Mouse (Mus musculus) forebrain, embryonic 10.5 days (tissue): Measurements from ENCODE around the gene Rrbp1. TPM values are rescaled to one million over a fixed set of nuclear protein-coding genes. Genes with fewer than 3 reads are reported as not detected.

Source experiments
- DNase-seq: peaks from one replicate; pipeline ENCODE4 v3.0.0-alpha.2; 2017; ENCODE audit warnings: low spot score; ENCODE audit errors: extremely low spot score
- H3K27ac ChIP-seq: fragments of 300-500 bp; sonication (generic); 2 replicates; pipeline ENCODE4 v1.5.1; 2016; ENCODE audit warnings: mild to moderate bottlenecking
- H3K27me3 ChIP-seq: fragments of 300-500 bp; sonication (generic); 2 replicates; pipeline ENCODE4 v1.6.1; 2016; ENCODE audit warnings: mild to moderate bottlenecking; ENCODE audit not compliant: poor library complexity, severe bottlenecking
- H3K36me3 ChIP-seq: fragments of 300-500 bp; sonication (generic); replicated peaks from 2 replicates; pipeline ENCODE4 v1.6.1; 2016; ENCODE audit warnings: mild to moderate bottlenecking, moderate library complexity
- H3K4me1 ChIP-seq: fragments of 300-500 bp; sonication (generic); 2 replicates; pipeline ENCODE4 v1.6.1; 2016
- H3K4me3 ChIP-seq: fragments of 300-500 bp; sonication (generic); 2 replicates; pipeline ENCODE4 v1.5.1; 2016; ENCODE audit warnings: mild to moderate bottlenecking, moderate library complexity
- H3K9me3 ChIP-seq: fragments of 300-500 bp; sonication (generic); 2 replicates; pipeline ENCODE4 v1.6.1; 2016; ENCODE audit warnings: mild to moderate bottlenecking, moderate library complexity
- WGBS: fragments of 180-500 bp; shearing (Covaris S2); methylation state at CpG from one replicate; pipeline ENCODE4 v1.1.7; 2016; 5-methylcytosine and 5-hydroxymethylcytosine counted together
- polyA plus RNA-seq: library from polyadenylated mRNA; unstranded; fragments of >200 nt; fragmentation: Nextera tagmentation; extraction: Ambion mirVana; gene quantifications from 2 replicates; pipeline ENCODE4 v1.2.1, GENCODE M21; 2016

The Rrbp1 gene
- 44.6 and 47.5 TPM in 2 replicates for polyA plus RNA-seq

DNA sequence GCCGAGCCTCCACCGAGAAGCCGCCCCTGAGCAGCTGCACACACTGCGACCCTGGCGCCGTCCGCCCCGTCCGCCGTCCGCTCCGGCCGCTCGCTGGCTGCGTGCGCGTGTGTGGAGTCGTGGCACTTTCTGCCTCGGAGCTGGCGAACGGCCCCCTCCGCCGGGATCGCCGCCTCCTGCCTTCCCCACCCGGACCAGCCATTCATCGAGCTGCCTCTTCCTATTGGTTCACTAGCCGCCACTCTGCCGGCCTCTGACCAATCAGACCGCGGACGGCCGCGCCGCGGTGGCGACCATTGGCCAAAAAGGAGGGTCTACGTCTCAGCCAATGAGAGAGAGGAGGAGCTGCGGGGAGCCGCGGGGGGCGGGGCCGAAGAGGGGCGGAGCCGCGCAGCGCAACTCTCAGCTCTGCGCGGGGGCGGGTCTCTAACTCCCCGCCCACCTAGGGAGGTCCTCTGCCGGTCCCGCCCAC lies at the start of gene Rrbp1:
Gene Rrbp1, minus strand, starts transcription at position 184 of the 472 bp plus-strand sequence.
- Histone ChIP-seq H3K9me3 (no peaks in the 10 kb centered on the region), H3K4me3 (peak within 1 kb of the TSS; percentile 85), H3K27me3 (no peaks in the 10 kb centered on the region), H3K27ac (peak within 1 kb of the TSS; percentile 92), H3K4me1 (peaks cover 14% of the 10 kb centered on the region), H3K36me3 (no peaks in the 10 kb centered on the region; the same call in 1 of the 2 replicates)
- under 1% methylated on average over 52 of the region's 53 CpGs for WGBS
- peak; percentile 98 for DNase-seq

DNA sequence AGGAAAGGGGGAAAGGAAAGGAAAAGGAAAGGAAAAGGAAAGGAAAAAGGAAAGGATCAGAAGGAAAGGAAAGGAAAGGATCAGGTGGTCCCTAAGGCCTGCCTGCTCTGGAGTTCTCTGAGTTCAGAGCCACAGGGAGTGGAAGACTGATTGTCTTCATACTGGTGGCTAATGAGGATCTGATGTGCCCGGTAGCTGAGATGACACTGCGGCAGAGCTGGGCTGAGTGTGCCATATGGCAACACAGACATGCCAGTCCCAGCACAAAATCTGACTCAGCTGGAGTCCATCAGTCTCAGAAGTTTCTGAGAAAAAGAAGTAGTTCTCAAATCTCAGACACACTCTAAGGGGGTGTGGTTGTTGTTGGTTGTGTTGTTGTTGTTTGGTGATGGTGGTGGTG lies 46.7 kb upstream of the Rrbp1 start:
- no peak overlapping the region for H3K27ac ChIP-seq
- no peaks in the 10 kb centered on the region for H3K9me3 ChIP-seq
- WGBS: 85% methylated on average over 2 of the region's 2 CpGs
- no peaks in the 10 kb centered on the region for H3K27me3 ChIP-seq
- DNase-seq: no peak
- H3K36me3 ChIP-seq: no peaks in the 10 kb centered on the region
- no peak overlapping the region for H3K4me3 ChIP-seq
- no peaks in the 10 kb centered on the region for H3K4me1 ChIP-seq

DNA sequence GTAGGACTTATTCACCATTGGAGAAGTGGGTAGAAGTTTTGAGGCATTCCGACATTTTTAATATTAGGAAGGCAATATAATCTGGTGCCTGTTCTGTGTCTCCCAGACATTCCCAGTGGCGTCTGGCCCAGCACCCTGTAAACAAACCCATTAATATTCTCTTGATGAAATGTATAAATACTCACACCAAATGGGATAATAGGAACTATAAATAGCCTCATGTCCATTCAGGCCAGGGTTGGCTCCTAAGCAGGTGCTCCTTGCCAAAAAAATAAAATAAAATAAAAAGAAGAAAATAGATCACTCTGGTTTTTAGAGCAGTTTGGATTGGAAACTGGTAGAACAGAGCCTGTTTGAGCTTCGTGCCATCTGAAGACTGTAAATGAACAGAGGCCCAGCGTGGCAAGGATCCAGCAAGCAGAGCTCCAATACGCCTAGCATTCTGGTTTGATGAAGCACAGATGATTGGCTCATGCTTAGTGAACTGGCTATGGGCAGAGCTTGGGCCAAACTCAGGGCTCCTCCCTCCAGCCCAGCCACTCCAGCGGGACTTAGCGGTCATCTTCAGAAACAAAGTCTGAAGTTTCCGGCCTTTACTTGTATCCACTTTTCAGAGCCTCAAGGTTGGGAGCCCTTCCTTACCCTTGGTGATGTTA lies 41.5 kb upstream of the Rrbp1 start:
- no peaks in the 10 kb centered on the region for H3K9me3 ChIP-seq
- no peak overlapping the region for H3K27ac ChIP-seq
- H3K4me3 ChIP-seq: no peak overlapping the region
- H3K27me3 ChIP-seq: no peaks in the 10 kb centered on the region
- DNase-seq: no peak
- no peaks in the 10 kb centered on the region for H3K4me1 ChIP-seq
- WGBS: 89% methylated on average over 8 of the region's 8 CpGs
- H3K36me3 ChIP-seq: no peaks in the 10 kb centered on the region

DNA sequence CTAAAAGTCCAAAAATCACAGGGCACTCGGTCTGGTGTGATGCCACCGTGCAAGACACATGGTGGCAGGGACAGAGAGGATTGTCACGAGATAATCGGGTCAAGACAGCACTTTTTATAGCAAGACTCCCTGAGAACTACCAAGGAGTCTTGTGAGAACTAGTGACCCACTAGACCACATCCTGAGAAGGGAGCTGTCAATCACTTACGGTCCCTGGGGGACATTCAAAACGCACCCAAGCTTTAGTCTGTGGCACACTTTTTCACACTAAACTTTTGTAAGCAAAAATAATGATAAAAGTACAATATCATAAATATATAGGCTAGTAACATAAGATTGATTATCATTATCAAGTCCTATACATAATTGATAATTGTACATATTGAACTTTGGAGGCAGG lies 39.8 kb upstream of the Rrbp1 start:
- DNase-seq: no peak
- Histone ChIP-seq H3K27ac (no peak overlapping the region), H3K4me1 (peaks cover 7% of the 10 kb centered on the region), H3K36me3 (no peaks in the 10 kb centered on the region), H3K4me3 (no peak overlapping the region), H3K9me3 (no peaks in the 10 kb centered on the region), H3K27me3 (no peaks in the 10 kb centered on the region)
- WGBS: 91% methylated on average over 6 of the region's 6 CpGs

DNA sequence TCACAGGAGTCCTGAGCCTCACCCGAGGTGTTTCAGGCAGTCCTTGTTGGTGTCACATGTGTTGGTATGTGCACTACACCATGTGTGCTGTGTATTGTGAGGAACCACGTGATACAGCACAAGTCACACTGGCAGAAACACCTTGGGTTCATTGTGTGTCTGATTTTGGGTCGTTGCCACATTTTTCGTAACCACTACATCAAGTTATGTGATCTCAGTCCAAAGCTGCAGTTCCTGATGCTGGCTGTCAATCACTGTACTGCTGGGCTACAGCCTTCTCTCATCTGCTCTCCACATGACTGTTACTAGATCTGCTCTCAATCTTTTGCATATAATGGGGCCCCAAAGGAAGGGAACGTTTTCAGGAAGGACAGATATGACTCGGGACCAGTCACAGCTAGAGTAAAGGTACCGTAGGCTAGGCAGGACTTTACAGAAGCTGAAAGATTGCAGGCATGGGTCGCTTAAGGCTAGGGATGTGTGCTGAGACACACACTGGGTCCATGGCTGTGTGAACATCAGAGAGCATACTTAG lies 39.1 kb upstream of the Rrbp1 start:
- no peaks in the 10 kb centered on the region for H3K36me3 ChIP-seq
- H3K27me3 ChIP-seq: no peaks in the 10 kb centered on the region
- H3K27ac ChIP-seq: no peak overlapping the region
- no peaks in the 10 kb centered on the region for H3K9me3 ChIP-seq
- DNase-seq: no peak
- 90% methylated on average over 8 of the region's 8 CpGs for WGBS
- no peak overlapping the region for H3K4me3 ChIP-seq
- peaks cover 7% of the 10 kb centered on the region for H3K4me1 ChIP-seq

DNA sequence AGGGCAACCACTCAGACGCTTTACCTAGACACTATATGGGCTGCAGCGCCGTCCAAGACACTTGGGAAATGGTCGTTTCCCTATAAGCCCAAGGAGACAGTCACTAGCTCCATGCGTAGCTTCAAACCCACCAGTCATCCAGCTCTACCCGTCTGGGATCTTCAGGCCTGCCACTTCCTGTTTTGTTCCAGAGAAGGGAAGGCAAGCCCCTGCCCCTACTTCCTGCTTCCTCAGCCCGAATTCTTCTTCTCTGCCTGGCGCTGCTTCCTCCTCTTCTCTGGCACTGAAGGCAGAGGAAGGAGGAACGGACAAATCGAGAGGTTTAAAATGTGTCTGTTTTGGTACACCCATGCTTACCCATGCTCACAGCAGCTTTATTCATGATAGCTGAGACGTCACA lies 35.9 kb upstream of the Rrbp1 start:
- WGBS: 77% methylated on average over 11 of the region's 11 CpGs
- Histone ChIP-seq H3K4me3 (no peak overlapping the region), H3K4me1 (peaks cover 7% of the 10 kb centered on the region), H3K27me3 (no peaks in the 10 kb centered on the region), H3K36me3 (no peaks in the 10 kb centered on the region), H3K27ac (peak overlapping the region; percentile 48; the same call in 1 of the 2 replicates), H3K9me3 (peaks cover 11% of the 10 kb centered on the region; the same call in 1 of the 2 replicates)
- no peak for DNase-seq

DNA sequence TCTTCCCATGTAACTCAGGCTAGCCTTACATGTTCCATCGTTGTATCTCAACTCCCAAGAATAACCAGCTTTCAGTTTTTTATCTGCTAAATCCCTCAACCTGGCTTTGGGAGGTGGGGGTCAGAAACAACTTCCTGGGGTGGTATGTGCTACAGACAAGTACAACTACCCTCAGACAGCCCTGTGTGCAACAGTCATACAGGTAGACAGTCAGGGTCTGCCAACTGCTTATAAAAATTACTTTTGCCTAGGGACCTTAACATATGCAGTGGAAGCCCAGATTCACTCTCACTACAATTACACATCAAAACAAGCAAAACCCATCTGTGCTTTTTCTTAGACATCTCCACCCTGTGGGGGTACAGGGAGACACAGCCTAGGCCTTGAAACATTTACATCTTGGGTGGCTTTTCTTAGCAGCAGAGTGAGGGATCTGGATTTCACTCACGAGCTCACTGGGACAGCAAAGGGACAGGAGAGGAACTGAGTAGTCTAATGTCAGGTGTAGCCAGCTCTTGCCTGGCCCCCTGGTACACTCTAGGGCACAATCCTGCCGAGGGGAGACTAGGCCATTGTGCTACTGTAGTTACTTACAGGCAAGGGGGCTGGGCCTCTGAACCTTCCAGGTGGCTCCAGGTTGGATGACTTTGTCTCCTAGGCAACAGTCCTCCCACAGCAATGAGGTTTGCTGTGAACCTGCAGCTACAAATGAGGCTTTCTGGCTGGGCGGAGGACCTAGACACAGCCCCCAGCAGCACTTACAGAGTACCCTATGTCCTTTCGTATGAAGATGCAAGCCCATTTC lies 34.9 kb upstream of the Rrbp1 start:
- H3K4me3 ChIP-seq: no peak overlapping the region
- no peak for DNase-seq
- H3K27ac ChIP-seq: peak overlapping the region; percentile 48; the same call in 1 of the 2 replicates
- H3K27me3 ChIP-seq: no peaks in the 10 kb centered on the region
- H3K4me1 ChIP-seq: peaks cover 7% of the 10 kb centered on the region
- WGBS: 69% methylated on average over 5 of the region's 5 CpGs
- H3K36me3 ChIP-seq: no peaks in the 10 kb centered on the region
- H3K9me3 ChIP-seq: peaks cover 11% of the 10 kb centered on the region; the same call in 1 of the 2 replicates

DNA sequence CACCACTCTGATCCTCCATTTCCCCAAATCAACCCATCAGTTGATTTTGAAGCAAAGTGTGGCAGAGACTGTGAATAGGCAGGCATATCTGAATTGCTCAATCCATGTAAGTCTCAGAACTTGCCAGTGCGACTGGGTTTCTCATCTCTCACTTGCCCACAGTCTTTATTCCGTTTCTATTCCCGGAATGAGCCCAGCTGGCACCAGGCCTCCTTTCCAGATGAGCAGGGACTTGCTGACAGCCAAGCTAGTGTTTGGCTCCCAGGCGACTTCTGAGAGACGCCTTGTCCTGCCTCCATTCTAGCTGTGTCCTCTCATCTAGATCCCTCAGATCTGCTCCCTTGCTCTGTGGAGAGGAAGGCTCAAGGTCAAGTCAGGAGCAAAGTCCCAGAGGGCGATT lies 33.7 kb upstream of the Rrbp1 start:
- 87% methylated on average over 6 of the region's 6 CpGs for WGBS
- no peaks in the 10 kb centered on the region for H3K36me3 ChIP-seq
- no peak overlapping the region for H3K4me3 ChIP-seq
- no peaks in the 10 kb centered on the region for H3K27me3 ChIP-seq
- no peak overlapping the region for H3K27ac ChIP-seq
- peaks cover 7% of the 10 kb centered on the region for H3K4me1 ChIP-seq
- DNase-seq: no peak
- peaks cover 11% of the 10 kb centered on the region; the same call in 1 of the 2 replicates for H3K9me3 ChIP-seq

DNA sequence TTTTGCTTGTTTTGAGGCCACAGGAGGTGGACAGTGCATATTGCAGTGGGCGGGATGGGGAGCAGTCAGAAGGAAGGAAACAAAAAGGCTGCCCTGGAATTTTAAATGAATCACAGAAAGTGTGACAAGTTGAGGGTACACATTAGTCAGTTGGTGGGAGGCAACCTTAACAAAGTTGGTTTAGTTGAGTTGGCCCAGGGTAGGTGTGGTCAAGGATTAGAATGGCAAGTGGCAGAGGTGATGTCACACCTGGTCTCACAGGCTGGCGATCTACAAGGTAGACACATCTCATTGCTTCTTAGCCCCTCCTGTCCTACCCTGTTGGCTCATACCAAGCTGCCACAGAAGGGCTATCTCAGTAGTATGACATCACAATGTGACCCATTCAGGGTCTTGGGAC lies 21.6 kb upstream of the Rrbp1 start, which contains the start of gene Banf2:
Gene Banf2, plus strand, starts transcription at position 396 of the 400 bp plus-strand sequence.
- Histone ChIP-seq H3K27ac (no peak within 1 kb of the TSS), H3K36me3 (no peaks in the 10 kb centered on the region), H3K4me1 (no peaks in the 10 kb centered on the region), H3K4me3 (no peak within 1 kb of the TSS), H3K9me3 (no peaks in the 10 kb centered on the region), H3K27me3 (no peaks in the 10 kb centered on the region)
- no peak for DNase-seq
- WGBS: 96% methylated on average over 2 of the region's 2 CpGs

DNA sequence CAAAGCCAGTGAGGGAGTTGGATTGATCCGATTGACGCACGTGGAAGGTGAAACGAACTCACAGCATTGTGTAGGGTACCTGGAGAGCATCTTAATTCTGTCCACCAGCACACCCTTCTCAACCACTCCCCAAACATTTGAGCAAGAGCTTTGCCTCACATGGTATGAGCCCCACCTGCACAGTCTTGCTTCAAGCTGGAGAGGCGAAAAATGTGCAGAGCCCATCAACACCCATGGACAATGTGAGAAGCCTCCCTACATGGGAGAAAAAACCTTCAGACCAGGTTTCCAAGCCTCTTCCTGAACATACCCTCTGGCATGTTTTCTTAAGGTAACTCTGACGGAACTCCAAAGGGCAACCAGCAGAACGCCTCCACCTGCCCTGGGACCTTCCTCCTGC lies 19.7 kb upstream of the Rrbp1 start:
- H3K9me3 ChIP-seq: no peaks in the 10 kb centered on the region

DNA sequence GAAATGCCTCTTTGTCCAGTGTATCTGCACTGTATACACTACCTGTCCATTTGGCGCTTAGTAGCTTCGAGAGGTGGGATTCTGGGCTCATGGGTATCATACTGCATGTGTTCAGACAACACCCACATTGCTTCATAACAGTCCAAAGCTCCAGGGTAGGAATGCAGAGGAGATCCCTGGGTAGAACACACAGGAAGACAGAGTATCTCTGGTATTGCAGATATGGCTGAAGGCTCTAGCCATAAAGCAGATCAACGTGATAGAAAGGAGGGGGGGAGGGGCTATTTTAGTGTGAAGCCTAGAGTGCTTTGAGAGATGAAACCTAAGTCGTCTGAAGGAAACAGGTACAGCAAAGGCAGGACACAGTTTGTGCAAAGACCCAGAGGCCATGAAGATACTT lies 15.4 kb upstream of the Rrbp1 start:
- H3K27ac ChIP-seq: no peak overlapping the region
- WGBS: 86% methylated on average over 4 of the region's 4 CpGs
- H3K27me3 ChIP-seq: no peaks in the 10 kb centered on the region
- no peaks in the 10 kb centered on the region for H3K9me3 ChIP-seq
- peaks cover 17% of the 10 kb centered on the region for H3K4me1 ChIP-seq
- H3K4me3 ChIP-seq: no peak overlapping the region
- no peak for DNase-seq
- H3K36me3 ChIP-seq: no peaks in the 10 kb centered on the region

More for the DNA sequence above, 19.7 kb upstream of the Rrbp1 start:
- no peak for DNase-seq
- Histone ChIP-seq H3K4me3 (no peak overlapping the region), H3K27ac (no peak overlapping the region), H3K4me1 (no peaks in the 10 kb centered on the region), H3K27me3 (no peaks in the 10 kb centered on the region), H3K36me3 (no peaks in the 10 kb centered on the region)
- 91% methylated on average over 7 of the region's 7 CpGs for WGBS

DNA sequence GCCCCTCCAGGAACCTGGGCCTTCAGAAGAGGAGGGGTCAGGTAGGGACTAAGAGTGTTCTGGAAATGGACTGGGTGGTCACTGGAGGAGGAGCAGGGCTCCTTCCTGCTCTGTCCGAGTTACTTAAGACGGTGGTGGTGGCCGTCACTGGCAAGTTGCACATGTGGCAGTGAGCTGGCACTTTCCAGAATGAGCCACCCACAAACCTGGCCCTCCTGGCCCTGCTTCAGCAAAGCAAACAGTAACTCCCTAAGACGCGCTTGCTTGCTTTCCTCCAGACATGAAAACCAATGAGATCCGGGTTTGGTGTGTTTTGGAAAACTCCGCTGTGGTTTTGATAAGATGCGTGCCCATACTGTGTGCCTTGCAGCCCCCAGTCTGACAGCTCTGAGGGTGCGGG lies 14.3 kb upstream of the Rrbp1 start:
- H3K9me3 ChIP-seq: no peaks in the 10 kb centered on the region
- no peak for DNase-seq
- no peak overlapping the region for H3K27ac ChIP-seq
- H3K27me3 ChIP-seq: no peaks in the 10 kb centered on the region
- no peak overlapping the region for H3K4me3 ChIP-seq
- no peaks in the 10 kb centered on the region for H3K36me3 ChIP-seq
- H3K4me1 ChIP-seq: peaks cover 17% of the 10 kb centered on the region
- 86% methylated on average over 9 of the region's 9 CpGs for WGBS

DNA sequence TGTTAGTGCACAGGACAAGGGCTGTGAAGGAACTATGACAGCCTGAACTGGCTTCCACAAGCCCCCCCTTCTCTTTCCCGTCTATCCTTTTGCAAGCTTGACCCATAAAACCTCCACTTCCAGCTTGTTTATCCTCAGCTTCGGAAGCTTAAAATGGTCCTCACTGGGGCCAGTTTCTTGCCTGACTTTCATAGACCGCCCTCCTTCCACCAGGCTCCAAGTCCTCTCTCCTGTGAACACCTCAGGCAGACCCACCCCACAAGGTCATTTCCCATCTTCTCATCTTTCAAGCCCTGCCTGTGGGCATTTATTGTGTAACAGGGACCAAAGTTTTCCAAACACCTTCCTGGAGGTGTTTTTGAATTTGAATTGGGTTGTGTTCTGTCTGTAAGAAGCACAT lies 11.4 kb upstream of the Rrbp1 start:
- no peak for DNase-seq
- H3K9me3 ChIP-seq: no peaks in the 10 kb centered on the region
- no peak overlapping the region for H3K4me3 ChIP-seq
- H3K27me3 ChIP-seq: peaks cover 11% of the 10 kb centered on the region
- WGBS: 81% methylated on average over 3 of the region's 3 CpGs
- peaks cover 17% of the 10 kb centered on the region for H3K4me1 ChIP-seq
- no peak overlapping the region for H3K27ac ChIP-seq
- no peaks in the 10 kb centered on the region for H3K36me3 ChIP-seq
